Mouse (Mus musculus): Measurements from ENCODE around the gene Sec24a. TPM values are rescaled to one million over a fixed set of nuclear protein-coding genes. Genes with fewer than 3 reads are reported as not detected.

Sec24a gene
- total RNA-seq, 1 experiment from 2014 or later, result 7.2 TPM

- no peak for ATAC-seq (replicated peaks; ENCODE audit: insufficient number of reproducible peaks, low FRiP score, low TSS enrichment, poor library complexity, severe bottlenecking)
Measured at GRCm38 (mm10) chr11:51656798-51657521, 106.5 kb downstream of the Sec24a start.

GRCm38 (mm10) chr11:51654891-51655290, 108.5 kb downstream of the Sec24a start:
- ATAC-seq (replicated peaks; ENCODE audit: insufficient number of reproducible peaks, low FRiP score, low TSS enrichment, poor library complexity, severe bottlenecking), result no peak

- ATAC-seq (replicated peaks; ENCODE audit: insufficient number of reproducible peaks, low FRiP score, low TSS enrichment, poor library complexity, severe bottlenecking), result no peak
Measured at GRCm38 (mm10) chr11:51653736-51654135, 109.7 kb downstream of the Sec24a start.

GRCm38 (mm10) chr11:51652889-51653418, 110.5 kb downstream of the Sec24a start:
- ATAC-seq (replicated peaks; ENCODE audit: insufficient number of reproducible peaks, low FRiP score, low TSS enrichment, poor library complexity, severe bottlenecking), result no peak

GRCm38 (mm10) chr11:51650691-51651515, 112.5 kb downstream of the Sec24a start, which contains the start of the genes N4bp3 and D930048N14Rik:
Gene N4bp3, minus strand, starts transcription at chr11:51650842.
Gene D930048N14Rik, plus strand, starts transcription at chr11:51650954.
- ATAC-seq (replicated peaks; ENCODE audit: insufficient number of reproducible peaks, low FRiP score, low TSS enrichment, poor library complexity, severe bottlenecking), result no peak

GRCm38 (mm10) chr11:51650261-51650660, 113.2 kb downstream of the Sec24a start:
- ATAC-seq (replicated peaks; ENCODE audit: insufficient number of reproducible peaks, low FRiP score, low TSS enrichment, poor library complexity, severe bottlenecking), result no peak

- no peak for ATAC-seq (replicated peaks; ENCODE audit: insufficient number of reproducible peaks, low FRiP score, low TSS enrichment, poor library complexity, severe bottlenecking)
Measured at GRCm38 (mm10) chr11:51649889-51650199, 113.6 kb downstream of the Sec24a start.

GRCm38 (mm10) chr11:51649111-51649888, 114.1 kb downstream of the Sec24a start:
- no peak for ATAC-seq (replicated peaks; ENCODE audit: insufficient number of reproducible peaks, low FRiP score, low TSS enrichment, poor library complexity, severe bottlenecking)

GRCm38 (mm10) chr11:51648566-51648965, 114.9 kb downstream of the Sec24a start:
- ATAC-seq (replicated peaks; ENCODE audit: insufficient number of reproducible peaks, low FRiP score, low TSS enrichment, poor library complexity, severe bottlenecking), result no peak

- ATAC-seq (replicated peaks; ENCODE audit: insufficient number of reproducible peaks, low FRiP score, low TSS enrichment, poor library complexity, severe bottlenecking), result no peak
Measured at GRCm38 (mm10) chr11:51646751-51647667, 116.4 kb downstream of the Sec24a start.

GRCm38 (mm10) chr11:51646245-51646644, 117.2 kb downstream of the Sec24a start:
- ATAC-seq (replicated peaks; ENCODE audit: insufficient number of reproducible peaks, low FRiP score, low TSS enrichment, poor library complexity, severe bottlenecking), result no peak

GRCm38 (mm10) chr11:51645293-51645692, 118.1 kb downstream of the Sec24a start:
- no peak for ATAC-seq (replicated peaks; ENCODE audit: insufficient number of reproducible peaks, low FRiP score, low TSS enrichment, poor library complexity, severe bottlenecking)

GRCm38 (mm10) chr11:51644217-51644616, 119.2 kb downstream of the Sec24a start:
- ATAC-seq (replicated peaks; ENCODE audit: insufficient number of reproducible peaks, low FRiP score, low TSS enrichment, poor library complexity, severe bottlenecking), result peak; percentile 64

- ATAC-seq (replicated peaks; ENCODE audit: insufficient number of reproducible peaks, low FRiP score, low TSS enrichment, poor library complexity, severe bottlenecking), result no peak
Measured at GRCm38 (mm10) chr11:51643761-51644160, 119.7 kb downstream of the Sec24a start.

- ATAC-seq (replicated peaks; ENCODE audit: insufficient number of reproducible peaks, low FRiP score, low TSS enrichment, poor library complexity, severe bottlenecking), result no peak
Measured at GRCm38 (mm10) chr11:51643202-51643601, 120.2 kb downstream of the Sec24a start.

All from monocyte, adult 5-6 weeks (primary cell).